Mouse (Mus musculus): Measurements from ENCODE around the gene Tceal6. TPM values are rescaled to one million over a fixed set of nuclear protein-coding genes. Genes with fewer than 3 reads are reported as not detected.
"Not testable (repeated sequence)": the region's sequence is repeated elsewhere in the genome, so short reads cannot be mapped to it uniquely, and the experiment has no call there.

Gene Tceal6
- polyA plus RNA-seq (2015; fragmentation: Nextera tagmentation; extraction: Ambion mirVana): 0.88 and 0.97 TPM in 2 replicates

GRCm38 (mm10) chrX:135210436-135211221 lies at the start of gene Tceal6:
Gene Tceal6, minus strand, starts transcription at chrX:135210687.
- peak within 1 kb of the TSS; percentile 18; the same call in 1 of the 2 replicates for H3K4me3 ChIP-seq (replicated peaks)
- H3K27me3 ChIP-seq (replicated peaks): peaks cover 8% of the 10 kb centered on the region; the same call in 1 of the 2 replicates
- ATAC-seq: no peak
- H3K36me3 ChIP-seq: no peaks in the 10 kb centered on the region
- no peaks in the 10 kb centered on the region for H3K9me3 ChIP-seq
- no peak within 1 kb of the TSS for H3K27ac ChIP-seq
- H3K4me2 ChIP-seq (replicated peaks): peak within 1 kb of the TSS; percentile 51
- H3K9ac ChIP-seq: no peak within 1 kb of the TSS
- WGBS: 31% methylated on average over 13 of the region's 13 CpGs
- no peaks in the 10 kb centered on the region for H3K4me1 ChIP-seq (replicated peaks)

- ATAC-seq: not testable (repeated sequence)
Observed at GRCm38 (mm10) chrX:135209773-135210435, 583 bp downstream of the Tceal6 start.

GRCm38 (mm10) chrX:135189924-135190323 lies 20.6 kb downstream of the Tceal6 start:
- not testable (repeated sequence) for H3K27ac ChIP-seq; H3K27me3 ChIP-seq (replicated peaks); ATAC-seq; H3K9ac ChIP-seq; H3K4me1 ChIP-seq (replicated peaks); H3K9me3 ChIP-seq; H3K4me2 ChIP-seq (replicated peaks); H3K4me3 ChIP-seq (replicated peaks); H3K36me3 ChIP-seq
- WGBS: no CpG with 5 or more reads among the region's 6 CpGs

More at GRCm38 (mm10) chrX:135209773-135210435, 583 bp downstream of the Tceal6 start:
- peak overlapping the region; percentile 18; the same call in 1 of the 2 replicates for H3K4me3 ChIP-seq (replicated peaks)
- H3K4me2 ChIP-seq (replicated peaks): peak overlapping the region; percentile 51
- H3K9me3 ChIP-seq; H3K36me3 ChIP-seq; H3K4me1 ChIP-seq (replicated peaks); H3K27me3 ChIP-seq (replicated peaks); H3K9ac ChIP-seq; H3K27ac ChIP-seq: not testable (repeated sequence)
- 31% methylated on average over 20 of the region's 21 CpGs for WGBS

GRCm38 (mm10) chrX:135188661-135189060 lies 21.8 kb downstream of the Tceal6 start:
- H3K9me3 ChIP-seq; H3K4me3 ChIP-seq (replicated peaks); ATAC-seq; H3K4me1 ChIP-seq (replicated peaks); H3K4me2 ChIP-seq (replicated peaks); H3K9ac ChIP-seq; H3K27ac ChIP-seq; H3K27me3 ChIP-seq (replicated peaks); H3K36me3 ChIP-seq: not testable (repeated sequence)
- WGBS: no CpG with 5 or more reads among the region's 3 CpGs

- not testable (repeated sequence) for H3K27ac ChIP-seq; H3K9me3 ChIP-seq; H3K9ac ChIP-seq; H3K4me1 ChIP-seq (replicated peaks); H3K27me3 ChIP-seq (replicated peaks); H3K4me2 ChIP-seq (replicated peaks); ATAC-seq; H3K4me3 ChIP-seq (replicated peaks); H3K36me3 ChIP-seq
- 97% methylated on average over 6 of the region's 14 CpGs for WGBS
Observed at GRCm38 (mm10) chrX:135177532-135177931, 33.0 kb downstream of the Tceal6 start, which contains the start of gene Gm15023. Gene Gm15023, minus strand, starts transcription at chrX:135177632.

Other genes with a start within 250 kb of the Tceal6 start
- 0.45 and 0.64 TPM in 2 replicates for gene Nxf2, start 245.9 kb downstream of the Tceal6 start, polyA plus RNA-seq (2015; fragmentation: Nextera tagmentation; extraction: Ambion mirVana)
- gene Zmat1, start 201.5 kb downstream of the Tceal6 start, polyA plus RNA-seq (2015; fragmentation: Nextera tagmentation; extraction: Ambion mirVana): 3.9 and 4.1 TPM in 2 replicates
- gene Gm15023, start 33.1 kb downstream of the Tceal6 start, polyA plus RNA-seq (2015; fragmentation: Nextera tagmentation; extraction: Ambion mirVana): not detected in 2 replicates
- not detected in 2 replicates for gene Pramel3, start 91.6 kb upstream of the Tceal6 start, polyA plus RNA-seq (2015; fragmentation: Nextera tagmentation; extraction: Ambion mirVana)
- not detected in 2 replicates for gene Gm5128, start 162.6 kb upstream of the Tceal6 start, polyA plus RNA-seq (2015; fragmentation: Nextera tagmentation; extraction: Ambion mirVana)
- not detected in 2 replicates for gene Gm7903, start 223.1 kb upstream of the Tceal6 start, polyA plus RNA-seq (2015; fragmentation: Nextera tagmentation; extraction: Ambion mirVana)

Measured in intestine, embryonic 15.5 days (tissue).